Mouse (Mus musculus) stomach, embryonic 15.5 days (tissue): ENCODE results near the gene Mfng. TPM values are rescaled to one million over a fixed set of nuclear protein-coding genes. Genes with fewer than 3 reads are reported as not detected.

Experiments used
- ATAC-seq: fragments of 200-750 bp; cut with Nextera tagmentation; 2 replicates; pipeline ENCODE4 v1.8.0; 2017; ENCODE audit warnings: low read depth, moderate number of reproducible peaks, moderate TSS enrichment; ENCODE audit not compliant: insufficient read depth, low FRiP score
- H3K27ac ChIP-seq: fragments of 300-500 bp; sonication (generic); 2 replicates; pipeline ENCODE4 v1.5.1; 2015; ENCODE audit warnings: mild to moderate bottlenecking, inconsistent platforms
- H3K27me3 ChIP-seq: fragments of 300-500 bp; sonication (generic); replicated peaks from 2 replicates; pipeline ENCODE4 v1.6.1; 2015; ENCODE audit warnings: inconsistent platforms
- H3K36me3 ChIP-seq: fragments of 300-500 bp; sonication (generic); 2 replicates; pipeline ENCODE4 v1.6.1; 2015; ENCODE audit warnings: inconsistent platforms
- H3K4me1 ChIP-seq: fragments of 300-500 bp; sonication (generic); 2 replicates; pipeline ENCODE4 v1.6.1; 2015; ENCODE audit warnings: inconsistent platforms
- H3K4me2 ChIP-seq: fragments of 300-500 bp; sonication (generic); 2 replicates; pipeline ENCODE4 v1.6.1; 2015; ENCODE audit warnings: mild to moderate bottlenecking, inconsistent platforms
- H3K4me3 ChIP-seq: fragments of 300-500 bp; sonication (generic); replicated peaks from 2 replicates; pipeline ENCODE4 v1.5.1; 2015; ENCODE audit warnings: inconsistent platforms
- H3K9ac ChIP-seq: fragments of 300-500 bp; sonication (generic); 2 replicates; pipeline ENCODE4 v1.6.1; 2015; ENCODE audit warnings: inconsistent platforms
- H3K9me3 ChIP-seq: fragments of 300-500 bp; sonication (generic); 2 replicates; pipeline ENCODE4 v1.6.1; 2016; ENCODE audit warnings: inconsistent platforms
- WGBS: fragments of 180-500 bp; shearing (Covaris S2); methylation state at CpG from one replicate; pipeline ENCODE4 v1.1.7; 2015; 5-methylcytosine and 5-hydroxymethylcytosine counted together
- polyA plus RNA-seq: library from polyadenylated mRNA; unstranded; fragments of >200 nt; fragmentation: Nextera tagmentation; extraction: Ambion mirVana; gene quantifications from 2 replicates; pipeline ENCODE4 v1.2.1, GENCODE M21; 2015

Mfng gene
- polyA plus RNA-seq, 1 experiment from 2014 or later: 18.0 TPM

DNA sequence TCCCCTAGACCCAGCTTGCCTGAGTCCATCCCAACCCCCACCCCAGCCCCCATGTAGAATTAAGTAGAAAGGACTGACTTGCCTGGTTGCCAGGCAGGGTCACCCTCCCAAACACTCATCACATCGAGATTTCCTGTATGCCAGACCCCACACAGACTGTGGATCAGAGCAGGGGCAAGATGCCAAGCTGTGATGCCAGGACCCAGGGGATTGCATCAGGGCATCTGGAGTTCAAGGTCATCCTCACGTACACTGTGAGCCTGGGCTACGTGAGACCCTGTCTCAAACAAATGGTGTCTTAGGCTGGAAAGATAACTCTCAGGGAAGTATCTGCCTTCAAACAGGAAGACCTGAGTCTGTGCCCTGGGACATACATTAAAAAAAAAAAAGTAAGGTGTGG is 66.6 kb downstream of the Mfng start:
- H3K9ac ChIP-seq: no peak overlapping the region
- no peak overlapping the region for H3K4me2 ChIP-seq
- 43% methylated on average over 3 of the region's 3 CpGs for WGBS
- ATAC-seq: no peak
- no peaks in the 10 kb centered on the region for H3K9me3 ChIP-seq
- H3K4me1 ChIP-seq: no peaks in the 10 kb centered on the region
- H3K27ac ChIP-seq: no peak overlapping the region
- H3K27me3 ChIP-seq: peaks cover 11% of the 10 kb centered on the region; the same call in 1 of the 2 replicates
- H3K36me3 ChIP-seq: no peaks in the 10 kb centered on the region
- no peak overlapping the region for H3K4me3 ChIP-seq

Other genes starting within 250 kb of the Mfng start
- 23.9 and 25.0 TPM in 2 replicates for gene C1qtnf6, start 242.1 kb downstream of the Mfng start, polyA plus RNA-seq
- 0.18 and 0.44 TPM in 2 replicates for gene Sstr3, start 228.8 kb downstream of the Mfng start, polyA plus RNA-seq
- gene Rac2, start 200.7 kb downstream of the Mfng start, polyA plus RNA-seq: 26.5 and 36.5 TPM in 2 replicates
- gene Cyth4, start 176.4 kb downstream of the Mfng start, polyA plus RNA-seq: 10.7 and 11.0 TPM in 2 replicates
- gene Elfn2, start 54.7 kb downstream of the Mfng start, polyA plus RNA-seq: 0.10 and 0.12 TPM in 2 replicates
- 6.6 and 7.6 TPM in 2 replicates for gene Card10, start 29.6 kb upstream of the Mfng start, polyA plus RNA-seq
- gene Cdc42ep1, start 69.1 kb upstream of the Mfng start, polyA plus RNA-seq: 54.1 and 62.1 TPM in 2 replicates
- 210 and 299 TPM in 2 replicates for gene Lgals2, start 82.1 kb upstream of the Mfng start, polyA plus RNA-seq
- 47.1 TPM in 2 replicates for gene Gga1, start 103.7 kb upstream of the Mfng start, polyA plus RNA-seq
- 0.42 and 0.52 TPM in 2 replicates for gene Gm49510, start 126.2 kb upstream of the Mfng start, polyA plus RNA-seq
- gene Sh3bp1, start 126.3 kb upstream of the Mfng start, polyA plus RNA-seq: 34.8 and 36.9 TPM in 2 replicates
- gene Pdxp, start 140.4 kb upstream of the Mfng start, polyA plus RNA-seq: 11.8 and 12.8 TPM in 2 replicates
- gene Lgals1, start 153.2 kb upstream of the Mfng start, polyA plus RNA-seq: 1,300 and 1,476 TPM in 2 replicates
- 47.4 and 49.9 TPM in 2 replicates for gene Nol12, start 161.5 kb upstream of the Mfng start, polyA plus RNA-seq
- gene Triobp, start 174.2 kb upstream of the Mfng start, polyA plus RNA-seq: 54.4 TPM in 2 replicates